Mouse (Mus musculus): Measurements from ENCODE around the gene Nmd3. TPM values are rescaled to one million over a fixed set of nuclear protein-coding genes. Genes with fewer than 3 reads are reported as not detected.

Nmd3 gene
- polyA plus RNA-seq (2014; fragmentation: Illumina TruSeq; extraction: RNeasy Lipid Tissue Mini Kit (QIAGEN cat#74804); ENCODE audit: low read depth, low replicate concordance): 211 TPM

GRCm38 (mm10) chr3:69721814-69722186 is at the start of gene Nmd3:
TSS of gene Nmd3 (plus strand) at chr3:69721985.

Other genes with a start within 250 kb of the Nmd3 start
- gene B3galnt1, start 123.0 kb upstream of the Nmd3 start, polyA plus RNA-seq (2014; fragmentation: Illumina TruSeq; extraction: RNeasy Lipid Tissue Mini Kit (QIAGEN cat#74804); ENCODE audit: low read depth, low replicate concordance): 24.5 TPM
- gene Sptssb, start 138.0 kb downstream of the Nmd3 start, polyA plus RNA-seq (2014; fragmentation: Illumina TruSeq; extraction: RNeasy Lipid Tissue Mini Kit (QIAGEN cat#74804); ENCODE audit: low read depth, low replicate concordance): not detected